Mouse (Mus musculus): ENCODE measurements around the gene Slc25a30. TPM values are rescaled to one million over a fixed set of nuclear protein-coding genes. Genes with fewer than 3 reads are reported as not detected.
"Not testable (repeated sequence)": the region's sequence is repeated elsewhere in the genome, so short reads cannot be mapped to it uniquely, and the experiment has no call there.

Slc25a30 gene
- polyA plus RNA-seq (2015; fragmentation: Nextera tagmentation; extraction: Ambion mirVana) = 7.4 and 7.7 TPM in 2 replicates

DNA sequence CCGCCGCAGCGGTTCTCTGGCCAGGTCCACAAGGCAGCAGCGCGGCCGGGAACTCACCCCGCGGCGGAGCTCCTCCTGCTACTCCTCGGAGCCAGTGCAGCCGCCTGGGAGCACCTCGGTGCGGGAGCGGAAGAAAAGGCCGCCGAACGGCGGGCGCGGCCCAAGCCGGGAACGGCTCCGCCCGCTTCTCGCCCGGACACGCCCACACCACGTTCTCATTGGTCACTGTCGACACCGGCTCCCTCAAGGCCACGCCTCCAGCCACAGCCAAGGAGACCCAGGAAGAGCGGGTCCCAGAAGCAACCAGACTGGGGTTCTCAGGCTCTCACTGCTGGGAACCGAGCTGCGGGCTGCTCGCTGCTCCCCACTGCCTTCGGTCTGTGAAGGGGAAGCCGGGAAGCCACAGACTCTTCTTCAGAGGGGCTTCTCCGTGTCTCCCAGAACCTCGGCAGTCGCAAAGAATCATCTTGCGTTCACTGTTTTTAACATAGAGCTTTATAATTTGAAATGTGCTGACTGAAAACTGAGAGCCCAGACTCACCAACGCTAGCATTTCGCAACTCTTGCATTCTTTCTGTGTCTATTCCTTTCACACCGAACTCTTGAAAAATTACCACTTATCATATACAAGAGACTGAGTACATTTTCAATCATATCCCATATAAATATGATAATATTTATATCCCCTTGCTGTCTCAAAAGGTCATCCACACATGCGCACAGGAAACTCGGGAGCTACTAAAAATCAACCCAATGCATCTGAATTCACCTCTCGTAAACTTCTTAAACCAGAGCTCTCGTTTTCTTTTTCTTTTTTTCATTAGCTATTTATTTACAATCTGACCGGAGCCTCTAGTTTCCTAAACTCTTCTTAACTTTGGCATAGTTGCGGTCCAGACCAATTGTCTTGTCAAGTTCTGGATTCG, at the start of gene Slc25a30:
Gene Slc25a30 (minus strand): TSS at position 170 of the 926 bp plus-strand sequence.
- peak; percentile 95 for DNase-seq (ENCODE audit: low spot score)

DNA sequence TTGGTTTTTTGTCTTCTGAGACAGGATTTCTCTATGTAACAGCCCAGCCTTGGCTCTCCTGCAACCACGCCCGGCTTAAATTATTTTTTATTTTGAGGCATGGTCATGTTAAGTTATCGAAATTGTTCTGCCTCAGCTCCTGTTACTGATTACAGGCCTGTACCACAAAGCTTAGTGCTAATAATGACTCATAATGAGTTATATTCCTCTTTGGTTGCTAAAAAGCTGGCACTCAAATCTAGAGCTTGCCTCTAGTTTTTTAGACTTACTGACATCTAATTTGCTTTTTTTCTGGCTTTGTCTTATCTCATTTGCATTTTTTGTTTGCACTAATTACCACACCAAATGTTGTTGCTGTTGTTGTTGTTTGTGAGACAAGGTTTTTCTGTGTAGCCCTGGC, 49.7 kb upstream of the Slc25a30 start:
- no peak for DNase-seq (ENCODE audit: low spot score)

DNA sequence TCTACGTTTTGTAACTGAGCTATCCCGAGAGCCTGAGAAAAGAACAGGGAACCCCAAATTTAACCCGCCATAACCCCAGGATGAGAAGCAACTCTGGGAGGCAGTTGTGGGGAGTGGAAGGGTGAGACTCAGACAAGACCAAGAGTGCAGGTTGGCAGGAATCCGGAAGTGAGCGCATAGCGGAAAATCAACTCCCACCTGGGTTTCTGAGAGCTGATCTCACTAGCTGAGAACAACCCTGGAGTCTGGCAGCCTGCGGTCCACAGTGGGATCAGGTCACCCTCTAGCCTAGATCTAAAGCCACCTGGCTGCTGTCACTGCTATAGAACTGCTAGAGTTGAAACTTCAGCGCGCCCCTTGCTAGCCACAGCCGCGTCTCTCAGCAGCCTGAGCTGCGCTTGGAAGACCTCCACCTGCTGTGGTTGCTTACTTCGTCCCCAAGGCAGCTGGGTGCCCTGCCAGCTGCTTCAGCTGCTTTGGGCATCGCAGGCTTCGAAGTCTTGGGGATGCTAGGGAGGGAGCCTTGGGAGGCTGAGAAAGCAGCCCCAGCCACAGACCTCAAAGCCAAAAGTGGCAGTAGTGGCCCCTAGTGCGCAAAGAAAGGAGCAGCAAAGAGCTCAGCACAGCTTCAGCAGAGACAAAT, 48.0 kb upstream of the Slc25a30 start:
- peak; percentile 92 for DNase-seq (ENCODE audit: low spot score)

DNA sequence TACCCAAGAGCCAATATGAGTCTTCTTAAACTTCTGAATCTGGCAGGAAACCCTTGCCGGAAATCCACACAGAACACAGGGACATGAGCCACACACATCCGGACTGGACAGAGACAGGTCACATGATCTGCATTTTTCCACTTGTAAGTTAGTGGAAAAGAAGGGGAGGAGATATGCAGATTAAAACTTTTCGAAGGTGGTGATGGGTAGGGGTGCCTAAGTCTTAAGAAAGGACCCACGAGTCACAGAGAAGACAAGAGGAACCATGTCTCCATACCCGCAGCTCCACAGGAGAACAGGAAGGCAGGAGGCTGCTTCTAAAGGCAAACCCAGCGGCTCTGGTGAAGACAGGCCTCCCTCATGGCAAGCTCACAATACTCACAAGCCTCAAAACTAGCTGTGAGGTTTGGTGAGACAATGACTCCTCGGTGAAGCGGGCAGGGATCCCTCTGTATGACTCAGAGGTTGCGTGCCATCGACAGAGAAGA, 47.5 kb upstream of the Slc25a30 start:
- DNase-seq (ENCODE audit: low spot score) = peak; percentile 86

DNA sequence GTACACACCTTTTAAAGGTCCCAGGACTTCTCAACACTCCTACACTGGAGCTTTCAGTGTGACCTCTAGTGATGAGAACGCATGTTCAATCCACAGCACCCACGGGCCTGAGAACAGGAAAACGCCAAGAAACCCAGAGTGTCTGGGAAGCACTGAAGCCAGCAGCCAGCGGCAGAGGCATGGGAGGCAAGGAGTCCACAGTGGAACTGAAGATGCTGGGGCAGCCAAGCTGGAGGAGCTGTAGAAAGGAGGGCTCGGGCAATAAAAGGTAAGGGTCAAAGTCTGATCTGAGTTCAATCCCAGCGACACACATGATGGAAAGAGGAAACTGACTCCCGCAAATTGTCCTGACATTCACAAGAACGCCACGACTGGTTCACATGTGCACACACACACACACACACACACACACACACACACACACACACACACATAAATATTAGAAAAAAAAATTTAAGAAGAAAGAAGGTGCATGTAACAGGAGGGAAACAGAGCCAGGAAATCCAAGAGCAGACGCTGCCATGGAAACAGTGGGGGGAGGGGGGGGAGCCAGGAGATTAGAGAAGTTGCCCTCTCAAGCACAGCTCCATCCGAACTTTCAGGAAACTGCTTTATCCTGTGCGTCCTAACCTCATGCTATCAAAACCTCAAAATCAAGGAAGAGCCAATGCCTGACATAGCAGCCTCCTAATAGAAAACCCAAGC, 46.9 kb upstream of the Slc25a30 start:
- DNase-seq (ENCODE audit: low spot score) = peak; percentile 31

DNA sequence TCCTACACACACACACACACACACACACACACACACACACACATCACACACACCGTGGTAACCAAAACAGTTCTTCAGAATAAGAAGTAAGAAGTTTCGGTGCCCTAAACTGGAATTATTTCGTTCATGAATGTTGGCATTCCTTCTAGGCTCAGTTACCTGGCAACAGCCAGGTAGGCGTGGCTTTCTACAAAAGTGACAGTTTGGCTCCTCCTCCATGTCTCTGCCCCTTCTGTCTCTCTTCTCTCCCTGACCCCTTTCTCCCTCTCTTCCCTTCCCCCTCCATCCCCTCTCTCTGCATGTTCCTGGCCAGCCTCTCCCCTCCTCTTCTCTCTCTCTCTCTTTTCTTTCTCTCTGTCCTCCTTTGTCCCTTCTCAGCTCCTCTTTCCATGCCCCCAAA, 46.1 kb upstream of the Slc25a30 start:
- DNase-seq (ENCODE audit: low spot score) = no peak

DNA sequence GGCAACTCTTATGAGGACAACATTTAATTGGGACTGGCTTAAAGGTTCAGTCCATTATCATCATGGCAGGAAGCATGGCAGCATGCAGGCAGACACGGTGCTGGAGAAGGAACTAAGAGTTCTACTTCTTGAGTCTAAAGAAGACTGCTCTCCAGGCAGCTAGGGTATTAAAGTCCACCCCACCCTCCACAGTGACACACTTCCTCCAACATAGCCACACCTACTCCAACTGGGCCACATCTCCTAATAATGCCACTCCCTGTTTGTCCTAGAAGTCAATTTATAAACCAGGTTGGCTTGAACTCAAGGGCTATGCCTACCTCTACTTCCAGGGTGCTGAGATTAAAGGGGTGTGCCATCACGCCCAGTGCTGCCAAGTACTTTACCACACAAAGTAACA, 45.2 kb upstream of the Slc25a30 start:
- no peak for DNase-seq (ENCODE audit: low spot score)

DNA sequence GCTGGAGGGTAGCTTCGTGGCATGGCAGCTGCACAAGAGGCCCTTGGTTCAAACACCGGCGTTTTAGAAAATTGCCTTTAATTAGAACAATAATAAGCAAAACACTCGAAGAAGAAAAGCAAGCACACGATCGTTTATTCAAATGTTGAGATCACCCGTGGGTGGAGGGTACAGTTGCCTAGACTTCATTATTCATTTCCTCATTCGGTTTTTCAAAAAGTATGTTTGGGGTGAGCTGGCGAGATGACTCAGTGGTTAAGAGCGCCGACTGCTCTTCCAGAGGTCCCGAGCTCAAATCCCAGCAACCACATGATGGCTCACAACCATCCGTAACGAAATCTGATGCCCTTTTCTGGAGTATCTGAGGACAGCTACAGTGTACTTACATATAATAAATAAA, 43.0 kb upstream of the Slc25a30 start:
- not testable (repeated sequence) for DNase-seq (ENCODE audit: low spot score)

DNA sequence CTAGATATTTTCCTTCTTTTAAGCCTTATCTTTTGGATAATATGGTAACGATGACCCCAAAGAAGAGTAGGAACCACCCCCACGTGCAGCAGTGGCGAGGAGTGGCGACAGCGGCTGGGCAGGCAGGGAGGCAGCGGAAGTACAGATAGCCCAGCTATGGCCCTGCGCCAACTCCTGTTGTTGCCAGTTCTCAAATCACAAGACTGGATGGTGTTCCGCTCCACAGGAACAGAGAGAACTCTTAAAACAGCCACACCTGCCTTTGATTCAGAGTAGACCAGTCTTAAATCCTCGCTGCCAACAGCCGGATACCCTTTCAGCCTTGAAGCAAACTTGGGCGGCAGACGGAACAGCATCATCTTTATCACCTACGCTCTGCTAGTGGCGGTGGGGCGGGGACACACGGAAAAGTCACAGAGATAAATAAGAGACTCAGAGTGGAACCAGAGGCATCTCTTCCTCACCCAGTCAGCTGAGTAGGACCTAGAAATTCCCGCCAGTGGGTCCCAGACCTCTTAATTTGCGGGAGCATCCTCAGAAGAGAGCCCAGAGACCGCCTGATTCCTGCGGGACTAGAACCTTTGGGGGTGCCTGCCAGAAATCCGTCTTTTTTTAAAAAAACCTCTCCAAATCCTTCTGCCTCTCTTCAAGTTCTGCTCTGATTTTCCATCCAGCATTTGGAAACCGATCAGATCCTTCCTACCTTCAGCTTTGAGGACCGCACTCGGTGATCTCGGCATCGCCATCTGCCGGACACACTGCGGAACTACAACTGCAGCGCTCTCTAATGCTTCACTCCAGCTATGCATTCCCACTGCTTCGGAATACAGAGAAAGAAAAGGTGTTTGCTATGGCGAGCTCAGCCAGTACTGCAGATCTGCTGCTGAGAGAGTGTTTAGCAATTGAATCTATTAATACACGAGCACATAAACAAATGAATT, 42.3 kb upstream of the Slc25a30 start:
- peak; percentile 71 for DNase-seq (ENCODE audit: low spot score)

DNA sequence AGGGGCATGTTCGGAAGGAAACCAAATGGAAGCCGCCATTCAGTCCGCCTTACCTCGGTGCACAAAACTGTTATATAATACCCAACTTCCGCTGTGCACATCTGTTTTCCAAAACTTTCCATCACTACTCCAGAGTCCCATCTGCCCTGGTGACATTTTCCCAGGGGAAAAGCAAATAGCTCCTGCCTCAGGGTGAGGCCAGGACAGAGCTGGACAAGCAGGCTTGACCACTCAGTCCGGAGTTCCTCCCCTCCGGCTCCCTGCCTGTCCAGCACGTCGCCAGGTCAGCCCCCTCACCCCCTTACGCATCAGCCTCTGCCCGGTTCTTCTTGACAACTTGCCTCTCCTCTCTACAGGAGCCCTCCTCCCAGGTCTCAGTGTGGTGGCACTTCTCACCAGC, 41.4 kb upstream of the Slc25a30 start:
- DNase-seq (ENCODE audit: low spot score) = no peak

DNA sequence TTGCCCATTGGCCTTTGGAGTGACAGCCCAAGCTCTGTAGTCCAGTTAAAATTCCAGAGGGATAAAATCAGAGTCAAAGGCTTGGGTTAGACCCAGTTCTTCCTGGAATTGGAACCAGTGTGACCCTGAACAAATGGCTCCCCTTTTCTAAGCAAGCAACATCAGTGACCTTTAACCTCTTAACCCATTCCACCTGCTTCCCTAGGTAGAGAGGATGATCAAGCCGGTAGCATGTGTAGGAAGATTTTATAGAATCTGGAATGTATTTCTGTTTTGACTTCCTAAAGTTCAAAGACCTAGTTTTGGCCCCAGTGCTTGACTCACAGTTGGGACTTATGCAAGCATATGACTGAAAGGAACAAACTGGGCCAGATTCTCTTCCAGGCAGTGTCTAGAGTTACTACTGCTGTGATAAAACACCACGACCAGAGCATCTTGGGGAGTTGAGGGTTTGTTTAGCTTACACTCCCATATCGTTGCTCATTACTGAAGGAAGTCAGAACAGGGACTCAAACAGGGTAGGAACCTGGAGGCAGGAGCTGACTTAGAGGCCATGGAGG, 40.1 kb upstream of the Slc25a30 start:
- DNase-seq (ENCODE audit: low spot score) = no peak

DNA sequence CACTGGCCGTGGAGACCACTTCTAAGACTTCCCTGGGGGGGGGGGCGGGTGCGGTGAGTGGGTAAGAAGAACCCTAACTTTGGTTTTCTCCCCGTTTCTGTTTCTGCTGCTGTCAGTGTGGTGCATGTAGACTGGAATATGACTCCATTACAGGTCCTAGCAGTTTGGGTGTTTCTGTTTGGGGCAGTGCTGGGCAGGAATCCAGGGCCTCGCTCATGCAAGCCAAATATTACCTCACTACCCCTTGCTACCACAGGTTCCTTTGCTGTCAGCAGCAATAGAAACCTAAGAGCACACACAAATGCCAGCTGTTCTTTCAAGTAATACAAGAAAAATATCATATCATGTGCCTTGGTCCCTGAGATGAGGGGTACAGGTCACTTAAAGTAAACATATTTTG, 33.2 kb upstream of the Slc25a30 start:
- DNase-seq (ENCODE audit: low spot score) = peak; percentile 5

DNA sequence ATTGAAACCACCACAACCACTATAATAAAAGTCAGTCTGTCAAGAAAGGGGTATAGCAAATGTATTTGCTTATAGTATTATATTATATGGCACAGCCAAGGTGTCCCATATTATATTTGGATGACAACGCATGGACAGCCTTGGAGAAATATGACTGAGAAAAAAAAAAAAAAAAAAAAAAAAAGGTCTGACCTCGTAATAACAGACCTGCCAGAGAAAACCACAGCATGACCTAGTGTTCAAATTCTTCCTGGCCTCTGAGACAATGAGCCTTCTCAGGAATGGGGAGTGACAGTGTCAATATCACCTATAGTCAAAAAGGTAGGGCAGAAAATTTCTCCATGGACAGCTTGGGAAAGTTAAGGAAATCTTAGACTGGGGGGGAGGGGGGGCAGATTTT, 32.5 kb upstream of the Slc25a30 start:
- no peak for DNase-seq (ENCODE audit: low spot score)

DNA sequence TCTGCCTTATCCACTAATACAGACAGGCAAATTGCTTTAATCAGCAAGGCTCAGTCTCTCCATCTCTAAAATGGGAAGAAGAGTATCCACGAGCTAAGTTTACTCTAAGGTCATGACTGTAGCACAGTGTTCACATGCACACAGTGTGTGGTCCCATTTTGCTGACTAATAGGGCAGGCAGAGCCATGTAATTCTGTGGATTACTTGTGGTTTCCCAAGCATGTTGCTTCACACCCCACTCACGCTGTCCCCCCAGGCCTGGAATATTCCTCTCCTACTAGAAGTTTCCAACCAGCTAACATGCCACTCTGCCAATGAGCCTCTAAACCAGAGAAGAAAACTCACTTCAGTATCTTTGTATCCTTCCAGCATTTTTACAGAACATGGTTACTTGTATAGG, 31.7 kb upstream of the Slc25a30 start:
- no peak for DNase-seq (ENCODE audit: low spot score)

DNA sequence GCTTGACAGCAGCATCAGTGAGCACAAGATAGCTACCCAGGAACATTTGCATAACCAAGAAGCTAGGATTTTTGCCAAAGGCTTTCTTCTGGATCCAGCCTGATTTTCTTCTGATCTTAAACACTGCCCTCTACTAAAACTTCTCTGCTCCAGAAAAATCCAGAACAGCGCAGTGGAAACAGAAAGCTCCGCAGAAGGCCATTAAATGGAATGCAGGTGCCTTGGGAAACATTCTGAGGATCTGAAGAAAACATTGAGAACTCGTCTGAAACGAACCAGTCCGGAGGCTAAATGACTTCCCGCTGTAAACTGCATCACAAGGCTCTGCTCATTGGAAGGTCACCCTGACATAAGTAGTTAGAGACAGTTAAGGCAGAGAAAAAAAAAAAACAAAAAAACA, 23.1 kb upstream of the Slc25a30 start:
- no peak for DNase-seq (ENCODE audit: low spot score)

DNA sequence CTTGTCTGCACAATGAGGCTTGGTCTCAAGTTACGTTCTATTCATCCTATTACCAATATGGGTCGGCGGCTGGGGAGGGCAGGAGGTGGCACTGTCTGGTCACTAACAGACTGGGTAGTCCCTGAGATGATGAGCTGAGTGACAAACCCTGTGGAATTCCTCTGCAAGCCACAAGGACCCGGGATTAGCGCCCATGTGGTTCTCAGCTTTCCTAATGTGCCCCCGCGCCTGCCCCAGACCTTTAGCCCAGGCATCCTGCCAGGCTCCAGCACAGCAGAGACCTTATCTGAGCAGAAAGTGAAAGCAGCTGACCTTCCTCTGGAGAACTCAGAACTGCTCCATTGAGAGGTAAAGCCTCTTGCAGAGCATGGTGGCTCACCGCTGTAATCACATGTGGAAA, 21.0 kb upstream of the Slc25a30 start:
- DNase-seq (ENCODE audit: low spot score) = no peak

DNA sequence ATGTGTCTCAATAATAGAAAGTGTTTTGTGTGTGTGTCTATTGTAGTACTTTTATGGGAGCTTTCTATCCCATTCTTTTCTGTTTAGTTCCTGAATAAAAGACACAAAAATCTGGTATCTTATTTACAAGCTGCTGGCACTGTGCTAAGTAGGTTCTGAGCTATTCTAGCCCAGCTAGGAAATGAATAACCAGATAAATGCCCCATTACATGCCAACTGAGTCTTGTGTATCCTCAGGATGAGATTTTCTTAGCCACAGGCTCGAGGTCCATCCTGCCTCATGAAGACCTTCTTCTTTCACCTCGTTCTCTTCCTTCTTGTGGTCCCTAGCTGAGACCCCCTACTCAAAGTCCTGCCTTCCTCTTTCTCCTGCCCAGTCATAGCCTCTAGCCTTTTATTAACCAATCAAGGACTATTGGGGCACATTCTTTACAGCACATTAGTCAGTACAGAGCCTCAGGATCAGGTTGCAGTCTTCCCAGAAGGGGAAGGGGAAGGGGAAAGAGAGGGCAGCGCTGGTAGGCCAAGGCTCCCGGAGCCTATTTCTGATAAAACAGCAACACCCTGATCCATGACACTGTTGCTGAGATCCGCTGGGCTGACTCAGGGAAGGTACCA, 11.0 kb upstream of the Slc25a30 start:
- no peak for DNase-seq (ENCODE audit: low spot score)

DNA sequence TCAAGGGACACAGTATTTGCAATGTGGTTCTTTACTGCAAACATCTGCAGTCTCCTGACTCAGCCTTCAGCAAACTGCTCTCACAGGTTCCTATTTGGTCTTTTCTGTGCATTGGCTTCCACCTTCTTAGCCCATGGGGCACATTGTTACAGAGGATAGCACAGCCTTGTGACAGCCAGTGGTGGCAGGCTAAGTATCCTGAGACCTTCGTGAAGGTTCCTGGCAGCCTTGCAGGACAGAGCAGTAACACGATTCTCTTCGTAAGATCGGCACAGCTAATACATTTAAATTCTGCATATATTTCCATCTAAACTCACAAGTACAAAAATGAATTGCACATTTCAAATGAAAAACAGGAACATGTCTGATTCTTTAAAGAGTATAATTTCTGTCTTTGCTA, 9.1 kb upstream of the Slc25a30 start:
- no peak for DNase-seq (ENCODE audit: low spot score)

DNA sequence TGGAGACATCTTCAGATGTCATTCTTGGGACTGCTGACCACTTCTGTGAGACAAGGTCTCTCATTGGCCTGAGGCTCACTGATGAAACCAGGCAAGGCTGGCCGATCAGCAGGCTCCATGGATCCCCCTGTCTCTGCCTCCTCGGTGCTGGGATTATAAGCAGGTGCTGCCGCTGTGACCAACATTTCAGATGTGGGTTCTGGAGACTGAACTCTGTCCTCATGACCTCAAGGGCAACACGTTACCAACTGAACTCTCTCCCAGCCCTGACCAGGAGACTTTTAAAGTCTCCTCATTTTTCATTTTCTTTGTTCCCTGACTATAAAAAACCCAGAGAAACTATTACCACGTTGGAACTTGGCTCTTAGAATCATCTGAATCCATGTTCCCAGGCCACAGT, 7.9 kb upstream of the Slc25a30 start:
- DNase-seq (ENCODE audit: low spot score) = no peak

DNA sequence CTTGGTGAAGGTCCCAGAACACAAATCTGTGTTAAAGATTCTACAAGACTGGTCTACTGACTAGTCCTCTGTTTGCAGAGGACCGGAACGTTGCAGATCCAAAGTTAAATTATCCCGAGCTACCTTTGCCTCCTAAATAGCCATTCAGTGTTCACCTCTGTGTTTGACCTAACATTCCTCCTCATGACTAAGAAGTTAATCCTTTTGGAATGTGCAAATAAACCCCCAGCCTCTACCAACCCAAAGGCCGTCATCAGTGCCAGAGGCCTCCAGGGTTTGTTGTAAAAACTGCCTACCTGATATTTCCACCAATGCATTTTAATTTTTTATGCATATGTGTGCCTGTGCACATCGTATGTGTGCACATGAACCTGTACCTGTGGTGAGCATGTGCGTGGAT, 7.5 kb upstream of the Slc25a30 start:
- no peak for DNase-seq (ENCODE audit: low spot score)

Data from thymus, postnatal 0 days (tissue).